Mouse (Mus musculus) ES-E14 (cell line): Measurements from ENCODE around the gene Gabra2.

ENCODE experiments used
- CHD2 ChIP-seq: IDR thresholded peaks from 2 replicates; pipeline ENCODE4 v1.6.1; 2014; ENCODE audit warnings: mild to moderate bottlenecking, low read depth, low read length, inconsistent platforms
- MAFK ChIP-seq: IDR thresholded peaks from 2 replicates; pipeline ENCODE4 v1.6.1; 2014; ENCODE audit warnings: mild to moderate bottlenecking, low read depth, low read length, inconsistent platforms; ENCODE audit not compliant: insufficient read depth
- ZC3H11A ChIP-seq: IDR thresholded peaks from 2 replicates; pipeline ENCODE4 v1.6.1; 2012; ENCODE audit warnings: low read depth, mild to moderate bottlenecking, inconsistent platforms, low read length, borderline replicate concordance
- ZNF384 ChIP-seq: IDR thresholded peaks from 2 replicates; pipeline ENCODE4 v1.6.1; 2012; ENCODE audit warnings: low read depth, low read length, inconsistent platforms

DNA sequence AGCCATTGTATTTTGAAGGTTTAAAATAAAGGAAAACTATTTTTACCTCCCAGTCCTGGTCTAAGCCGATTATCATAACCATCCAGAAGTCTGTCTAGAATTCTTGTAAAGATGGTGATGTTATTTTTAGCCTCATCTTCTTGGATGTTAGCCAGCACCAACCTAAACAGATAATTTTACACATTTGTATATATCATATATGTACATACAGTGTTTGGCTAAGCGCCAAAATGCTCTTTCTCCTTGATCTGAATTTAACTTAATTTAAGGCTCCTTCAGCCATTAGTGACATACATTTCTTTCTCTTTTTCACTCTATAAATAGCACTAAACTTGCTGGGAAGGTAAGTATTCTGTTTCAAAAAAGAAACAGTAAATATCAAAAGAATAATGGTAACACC lies 3.7 kb downstream of the Gabra2 start:
- no peak for TF ChIP-seq ZNF384
- no peak for TF ChIP-seq CHD2
- TF ChIP-seq ZC3H11A: no peak
- no peak for TF ChIP-seq MAFK
